Mouse (Mus musculus) G1E (cell line): ENCODE measurements around the gene Fer. TPM values are rescaled to one million over a fixed set of nuclear protein-coding genes. Genes with fewer than 3 reads are reported as not detected.

Experiments used
- ATAC-seq: 2 replicates; pipeline ENCODE4 v1.8.0; 2016; ENCODE audit warnings: mild to moderate bottlenecking; ENCODE audit not compliant: insufficient number of reproducible peaks, poor library complexity, low FRiP score, severe bottlenecking; ENCODE audit errors: extremely low read depth
- DNase-seq: peaks from one replicate; pipeline ENCODE4 v3.0.0; 2012; ENCODE audit warnings: low spot score
- H3K27me3 ChIP-seq: 2 replicates; pipeline ENCODE4 v1.6.1; 2012; ENCODE audit warnings: mild to moderate bottlenecking, low read length, inconsistent platforms; ENCODE audit not compliant: insufficient read depth
- H3K36me3 ChIP-seq: replicated peaks from 2 replicates; pipeline ENCODE3; 2012; ENCODE audit warnings: mild to moderate bottlenecking, inconsistent platforms
- H3K4me1 ChIP-seq: 2 replicates; pipeline ENCODE4 v1.6.1; 2012; ENCODE audit warnings: low read depth, low read length, inconsistent platforms, mixed read lengths; ENCODE audit not compliant: insufficient read depth
- H3K4me3 ChIP-seq: 2 replicates; pipeline ENCODE4 v1.5.1; 2012; ENCODE audit warnings: low read depth, mild to moderate bottlenecking, inconsistent platforms, low read length, moderate library complexity, mixed read lengths
- H3K9me3 ChIP-seq: replicated peaks from 2 replicates; pipeline ENCODE4 v1.6.1; 2012; ENCODE audit warnings: inconsistent platforms
- CTCF ChIP-seq: IDR thresholded peaks from 2 replicates; pipeline ENCODE4 v1.5.1; 2012; ENCODE audit warnings: low read depth, low read length, inconsistent platforms, mixed read lengths
- GATA1 ChIP-seq: IDR thresholded peaks from 2 replicates; pipeline ENCODE4 v1.6.1; 2012; ENCODE audit warnings: borderline replicate concordance, low read length, inconsistent platforms, mixed read lengths
- GATA2 ChIP-seq: IDR thresholded peaks from 2 replicates; pipeline ENCODE4 v1.6.1; 2012; ENCODE audit warnings: low read depth, low read length, inconsistent platforms, borderline replicate concordance
- POLR2AphosphoS5 ChIP-seq: IDR thresholded peaks from 2 replicates; pipeline ENCODE4 v1.6.1; 2012; ENCODE audit warnings: low read depth, low read length, inconsistent platforms; ENCODE audit not compliant: insufficient replicate concordance
- TAL1 ChIP-seq: conservative IDR thresholded peaks from 2 replicates; pipeline ENCODE4 v1.6.1; 2012; ENCODE audit warnings: low read depth, low read length, inconsistent platforms, mixed read lengths
- polyA plus RNA-seq: library from polyadenylated mRNA; stranded (reverse); fragments of >175 nt; gene quantifications from 2 replicates; pipeline ENCODE4 v1.2.3, GENCODE M21; 2012
- total RNA-seq, 2 experiments: library from RNA; stranded (forward) in 1 of 2; stranded (reverse) in 1 of 2; fragments of 200-1000 nt in 1 of 2; fragments of >200 nt in 1 of 2; fragmentation: Nextera tagmentation in 1 of 2; gene quantifications; 2 replicates each; pipeline ENCODE4 v1.2.3; 2014 to 2017

The Fer gene
- total and polyA plus RNA-seq, 3 experiments, result 1.9 to 39.8 (median 27.9) TPM

GRCm38 (mm10) chr17:63951436-63951835 is 88.6 kb downstream of the Fer start:
- Histone ChIP-seq H3K4me3 (no peak overlapping the region), H3K9me3 (no peaks in the 10 kb centered on the region), H3K4me1 (peaks cover 5% of the 10 kb centered on the region), H3K27me3 (no peaks in the 10 kb centered on the region), H3K36me3 (peaks cover 13% of the 10 kb centered on the region)
- TF ChIP-seq GATA2 (no peak), TAL1 (no peak), GATA1 (no peak), POLR2AphosphoS5 (no peak), CTCF (no peak)
- ATAC-seq, result no peak
- DNase-seq, result no peak

- Histone ChIP-seq H3K27me3 (no peaks in the 10 kb centered on the region), H3K4me3 (no peak overlapping the region), H3K36me3 (peaks cover 8% of the 10 kb centered on the region), H3K4me1 (peaks cover 25% of the 10 kb centered on the region), H3K9me3 (no peaks in the 10 kb centered on the region)
- ATAC-seq (no peak), DNase-seq (no peak)
- TF ChIP-seq CTCF (no peak), GATA1 (no peak), GATA2 (no peak), TAL1 (no peak), POLR2AphosphoS5 (no peak)
These were observed 104.2 kb downstream of the Fer start for GRCm38 (mm10) chr17:63967091-63967490.

GRCm38 (mm10) chr17:63969448-63969847 is 106.6 kb downstream of the Fer start:
- ATAC-seq (no peak), DNase-seq (no peak)
- Histone ChIP-seq H3K27me3 (no peaks in the 10 kb centered on the region), H3K4me1 (peaks cover 43% of the 10 kb centered on the region), H3K4me3 (no peak overlapping the region), H3K36me3 (peaks cover 8% of the 10 kb centered on the region), H3K9me3 (no peaks in the 10 kb centered on the region)
- TF ChIP-seq POLR2AphosphoS5 (no peak), TAL1 (no peak), CTCF (no peak)

DNA sequence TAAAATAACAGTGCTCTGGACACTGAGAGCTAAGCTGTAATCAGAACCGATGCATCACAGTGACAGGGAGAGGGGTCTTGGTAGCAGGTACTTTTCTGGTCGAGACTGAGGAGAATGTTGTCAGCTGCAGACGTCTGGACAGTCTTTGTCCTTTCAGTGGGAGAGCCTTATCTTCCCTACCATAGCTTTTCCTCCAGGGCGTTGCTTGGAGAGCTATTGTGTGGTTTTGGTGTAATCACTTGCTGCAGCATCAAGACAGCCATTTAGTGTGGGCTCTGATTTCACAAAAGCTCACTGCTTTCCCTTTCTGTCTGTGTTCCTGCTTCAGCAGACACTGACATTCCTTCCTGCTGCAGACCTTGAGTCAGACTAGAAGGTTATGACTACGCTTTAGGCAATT is 107.4 kb downstream of the Fer start:
- peak; percentile 62 for TF ChIP-seq TAL1
- no peak for TF ChIP-seq GATA1
- H3K9me3 ChIP-seq, result no peaks in the 10 kb centered on the region
- ATAC-seq (peak; percentile 83), DNase-seq (no peak)
- H3K4me3 ChIP-seq, result no peak overlapping the region
- peaks cover 47% of the 10 kb centered on the region for H3K4me1 ChIP-seq
- no peaks in the 10 kb centered on the region for H3K27me3 ChIP-seq
- peaks cover 11% of the 10 kb centered on the region for H3K36me3 ChIP-seq

DNA sequence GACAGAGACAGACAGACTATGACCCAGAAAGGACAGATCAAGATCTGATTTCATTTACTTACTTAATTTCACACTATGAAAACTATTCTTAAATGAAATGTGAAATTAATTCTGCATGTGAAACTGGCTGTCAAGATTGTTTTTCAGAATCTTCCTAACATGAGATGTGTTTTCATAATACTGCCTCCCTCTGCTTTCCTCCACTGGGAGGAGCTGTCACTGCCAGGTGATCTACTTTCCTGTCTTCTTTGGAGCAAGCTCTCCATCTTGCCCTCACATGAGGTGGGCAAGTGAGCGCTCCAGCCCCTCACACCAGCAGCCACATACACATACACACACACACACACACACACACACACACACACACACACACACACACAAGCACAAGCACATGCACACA is 108.1 kb downstream of the Fer start:
- TF ChIP-seq CTCF, result no peak
- TF ChIP-seq GATA2, result no peak
- TF ChIP-seq TAL1, result no peak
- no peak for TF ChIP-seq POLR2AphosphoS5
- TF ChIP-seq GATA1, result no peak
- Histone ChIP-seq H3K4me1 (peaks cover 50% of the 10 kb centered on the region), H3K4me3 (no peak overlapping the region), H3K36me3 (peaks cover 11% of the 10 kb centered on the region), H3K27me3 (no peaks in the 10 kb centered on the region), H3K9me3 (no peaks in the 10 kb centered on the region)
- ATAC-seq (no peak), DNase-seq (no peak)

GRCm38 (mm10) chr17:63972181-63972580 is 109.3 kb downstream of the Fer start:
- Histone ChIP-seq H3K9me3 (no peaks in the 10 kb centered on the region), H3K36me3 (peaks cover 7% of the 10 kb centered on the region), H3K27me3 (no peaks in the 10 kb centered on the region), H3K4me3 (no peak overlapping the region), H3K4me1 (peaks cover 59% of the 10 kb centered on the region)
- no peak for ATAC-seq
- TF ChIP-seq TAL1 (no peak), GATA2 (no peak), GATA1 (no peak), CTCF (no peak), POLR2AphosphoS5 (no peak)
- no peak for DNase-seq

DNA sequence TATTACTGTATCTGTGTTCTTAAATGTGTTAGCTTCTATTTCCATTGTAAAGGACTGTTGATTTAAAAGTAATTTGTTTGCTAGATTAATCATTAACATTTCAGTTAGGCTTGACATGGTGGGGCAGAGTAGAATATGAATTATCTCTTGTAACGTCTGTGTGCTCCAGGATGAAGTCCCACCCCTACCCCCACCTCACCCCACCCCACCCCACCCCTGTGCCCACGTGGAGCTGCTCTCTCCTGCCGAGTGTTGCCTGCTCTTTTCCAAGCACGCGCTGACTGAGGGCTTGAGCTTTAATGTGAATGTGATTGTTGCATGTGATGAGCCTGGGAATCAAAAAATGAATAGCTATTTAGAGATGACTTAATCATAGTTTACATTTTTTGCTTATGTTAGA is 110.9 kb downstream of the Fer start:
- no peak overlapping the region for H3K4me3 ChIP-seq
- peak; percentile 31 for ATAC-seq
- H3K36me3 ChIP-seq, result peaks cover 7% of the 10 kb centered on the region
- H3K4me1 ChIP-seq, result peaks cover 69% of the 10 kb centered on the region
- TF ChIP-seq GATA1, result no peak
- no peak for TF ChIP-seq CTCF
- no peak for TF ChIP-seq GATA2
- no peak for TF ChIP-seq POLR2AphosphoS5
- H3K9me3 ChIP-seq, result no peaks in the 10 kb centered on the region
- peak; percentile 35 for DNase-seq
- H3K27me3 ChIP-seq, result no peaks in the 10 kb centered on the region
